Mouse (Mus musculus): ENCODE measurements around the gene Havcr2. TPM values are rescaled to one million over a fixed set of nuclear protein-coding genes. Genes with fewer than 3 reads are reported as not detected.

Havcr2 gene
- total RNA-seq (2012; rRNA removed) (1.7 and 2.1 TPM in 2 replicates), polyA plus RNA-seq (2012; ENCODE audit: insufficient read depth in 1 of 2, insufficient read length in 2 of 2, low read depth in 1 of 2, low replicate concordance in 2 of 2, missing spikeins in 1 of 2) (1 to 10 TPM in 1 of 2 experiments, not detected in 1; 1.3 TPM)

- H3K9me3 ChIP-seq (replicated peaks; ENCODE audit: insufficient read depth, low read length) = no peaks in the 10 kb centered on the region
- H3K36me3 ChIP-seq (ENCODE audit: control insufficient read depth in 1 of 2, insufficient read depth in 2 of 2, low read length in 2 of 2) = peaks cover 0 to 16% of the 10 kb centered on the region in 2 experiments; a peak in 2 of 4 replicates
- H3K27me3 ChIP-seq (ENCODE audit: control insufficient read depth in 1 of 2, insufficient read depth in 2 of 2, low read length in 2 of 2) = no peaks in the 10 kb centered on the region
- H3K9ac ChIP-seq (ENCODE audit: control insufficient read depth, low read depth, low read length, poor library complexity, severe bottlenecking) = peak within 1 kb of the TSS; percentile 37
- peak within 1 kb of the TSS; percentile 89 for H3K27ac ChIP-seq (ENCODE audit: control insufficient read depth, low read depth, low read length)
- peak; percentile 97 for DNase-seq (ENCODE audit: low read depth, low spot score)
- peaks cover 9 to 23% of the 10 kb centered on the region in 2 experiments; a peak in 3 of 4 replicates for H3K4me1 ChIP-seq (ENCODE audit: control insufficient read depth in 1 of 2, insufficient read depth in 2 of 2, low read length in 2 of 2)
- H3K4me3 ChIP-seq (ENCODE audit: control insufficient read depth in 1 of 2, insufficient read depth in 1 of 2, low read depth in 2 of 2, low read length in 2 of 2) = peak within 1 kb of the TSS; percentile 16 to 26; a peak in 3 of 4 replicates
- H3K79me2 ChIP-seq (ENCODE audit: control insufficient read depth, insufficient read depth, low read length, poor library complexity) = no peaks in the 10 kb centered on the region
- TF ChIP-seq EP300 (IDR thresholded peaks at IDR 0.05; ENCODE audit: low read depth in 1 of 2, low read length in 2 of 2) (peak; percentile 98 to 99), ZNF384 (IDR thresholded peaks at IDR 0.05; ENCODE audit: low read depth, low read length) (no peak), TCF12 (IDR thresholded peaks at IDR 0.05; ENCODE audit: low read depth, low read length) (peak; percentile 96), JUND (IDR thresholded peaks at IDR 0.05; ENCODE audit: low read depth, low read length) (peak; percentile 69; the same call in 1 of the 2 replicates), ELF1 (IDR thresholded peaks at IDR 0.05; ENCODE audit: low read depth, low read length) (no peak), NELFE (IDR thresholded peaks at IDR 0.05; ENCODE audit: low read depth, low read length) (no peak; the same call in 1 of the 2 replicates), USF2 (IDR thresholded peaks at IDR 0.05; ENCODE audit: borderline replicate concordance in 1 of 2, insufficient read depth in 1 of 2, low read depth in 1 of 2, low read length in 2 of 2) (no peak), ETS1 (IDR thresholded peaks at IDR 0.05; ENCODE audit: low read depth, low read length) (peak; percentile 95), NRF1 (IDR thresholded peaks at IDR 0.05; ENCODE audit: insufficient read depth, low read depth, low read length, poor library complexity, severe bottlenecking) (no peak), BHLHE40 (IDR thresholded peaks at IDR 0.05; ENCODE audit: borderline replicate concordance, low read depth, low read length) (peak; percentile 75), KAT2A (conservative IDR thresholded peaks at IDR 0.05; ENCODE audit: low read depth, low read length) (0 out of 2 replicates have a peak, but pooled peaks have one; percentile 27), CHD2 (IDR thresholded peaks at IDR 0.05; ENCODE audit: low read length) (no peak), POLR2A (IDR thresholded peaks at IDR 0.05; ENCODE audit: control insufficient read depth in 1 of 2, insufficient read depth in 1 of 2, low read depth in 1 of 2, low read length in 2 of 2, poor library complexity in 1 of 2) (peak in 1 of 2 experiments; percentile 45; a peak in 2 of 4 replicates), MYC (IDR thresholded peaks at IDR 0.05; ENCODE audit: low read depth, low read length) (peak; percentile 78), ZMIZ1 (IDR thresholded peaks at IDR 0.05; ENCODE audit: low read depth, low read length) (no peak), TAL1 (IDR thresholded peaks at IDR 0.05; ENCODE audit: low read length) (peak; percentile 98), TBP (IDR thresholded peaks at IDR 0.05; ENCODE audit: low read depth, low read length) (peak; percentile 81; the same call in 1 of the 2 replicates), MAZ (IDR thresholded peaks at IDR 0.05; ENCODE audit: low read depth, low read length) (no peak), USF1 (IDR thresholded peaks at IDR 0.05; ENCODE audit: low read depth, low read length) (peak; percentile 59; the same call in 1 of the 2 replicates), ZC3H11A (IDR thresholded peaks at IDR 0.05; ENCODE audit: low read depth, low read length) (no peak), UBTF (IDR thresholded peaks at IDR 0.05; ENCODE audit: borderline replicate concordance, insufficient read depth, low read depth, low read length) (no peak), RCOR1 (IDR thresholded peaks at IDR 0.05; ENCODE audit: low read depth, low read length) (peak; percentile 97), MAX (IDR thresholded peaks at IDR 0.05; ENCODE audit: low read length) (no peak; the same call in 1 of the 2 replicates), MEF2A (IDR thresholded peaks at IDR 0.05; ENCODE audit: extremely low read depth, insufficient replicate concordance, low read depth, low read length, poor library complexity, severe bottlenecking) (no peak), HCFC1 (IDR thresholded peaks at IDR 0.05; ENCODE audit: low read depth, low read length) (peak; percentile 41; the same call in 1 of the 2 replicates), RAD21 (IDR thresholded peaks at IDR 0.05; ENCODE audit: low read depth, low read length) (no peak), E2F4 (IDR thresholded peaks at IDR 0.05; ENCODE audit: borderline replicate concordance, low read depth, low read length) (no peak), CHD1 (IDR thresholded peaks at IDR 0.05; ENCODE audit: low read depth, low read length) (no peak), SIN3A (IDR thresholded peaks at IDR 0.05; ENCODE audit: low read length) (peak; percentile 86), MAFK (IDR thresholded peaks at IDR 0.05; ENCODE audit: borderline replicate concordance, low read depth, low read length) (0 out of 2 replicates have a peak, but pooled peaks have one; percentile 54), ZKSCAN1 (IDR thresholded peaks at IDR 0.05; ENCODE audit: low read depth, low read length) (no peak), GATA1 (IDR thresholded peaks at IDR 0.05; ENCODE audit: low read depth, low read length) (peak; percentile 98), POLR2AphosphoS5 (IDR thresholded peaks at IDR 0.05; ENCODE audit: borderline replicate concordance, low read depth, low read length) (no peak), CTCF (IDR thresholded peaks at IDR 0.05 in 2 of 3, conservative IDR thresholded peaks at IDR 0.05 in 1 of 3; ENCODE audit: control insufficient read depth in 1 of 3, insufficient read depth in 1 of 3, low read depth in 2 of 3, low read length in 3 of 3, poor library complexity in 1 of 3, severe bottlenecking in 1 of 3) (no peak), MYB (IDR thresholded peaks at IDR 0.05; ENCODE audit: low read depth, low read length) (no peak)
These were observed at the start of gene Havcr2 for GRCm38 (mm10) chr11:46454453-46455045. Gene Havcr2, plus strand, starts transcription at chr11:46454935.
